Mouse (Mus musculus) spleen, adult 2 months (tissue): Measurements from ENCODE around the gene Tubb4b. TPM values are rescaled to one million over a fixed set of nuclear protein-coding genes. Genes with fewer than 3 reads are reported as not detected.

ENCODE experiments used
- DNase-seq, 2 experiments: peaks; one replicate each; pipeline versions ENCODE4 v3.0.0 to v3.0.0-alpha.2; 2012 to 2021; ENCODE audit warnings: low spot score in 2 of 2, low read depth in 1 of 2
- H3K27ac ChIP-seq: fragments of 200-500 bp; 2 replicates; pipeline ENCODE4 v1.5.1; 2012; ENCODE audit warnings: low read length, inconsistent platforms; ENCODE audit not compliant: insufficient read depth
- H3K27me3 ChIP-seq: fragments of 200-500 bp; 2 replicates; pipeline ENCODE4 v1.6.1; 2012; ENCODE audit warnings: mild to moderate bottlenecking, moderate library complexity, low read length, inconsistent platforms; ENCODE audit not compliant: control insufficient read depth, insufficient read depth
- H3K36me3 ChIP-seq: fragments of 200-500 bp; 2 replicates; pipeline ENCODE4 v1.6.1; 2012; ENCODE audit warnings: mild to moderate bottlenecking, low read length, inconsistent platforms; ENCODE audit not compliant: control insufficient read depth, insufficient read depth
- H3K4me1 ChIP-seq: fragments of 200-500 bp; 2 replicates; pipeline ENCODE4 v1.6.1; 2011; ENCODE audit warnings: inconsistent platforms; ENCODE audit not compliant: control insufficient read depth, insufficient read depth, insufficient read length
- H3K4me3 ChIP-seq: fragments of 200-500 bp; 2 replicates; pipeline ENCODE4 v1.5.1; 2011; ENCODE audit warnings: mild to moderate bottlenecking, inconsistent platforms; ENCODE audit not compliant: insufficient read depth, insufficient read length; ENCODE audit errors: extremely low read depth
- CTCF ChIP-seq: fragments of 200-500 bp; IDR thresholded peaks from 2 replicates; pipeline ENCODE4 v1.5.1; 2011; ENCODE audit warnings: mild to moderate bottlenecking, inconsistent platforms; ENCODE audit not compliant: insufficient read depth, insufficient read length, insufficient replicate concordance; ENCODE audit errors: extremely low read depth
- POLR2A ChIP-seq: fragments of 200-500 bp; IDR thresholded peaks from 2 replicates; pipeline ENCODE4 v1.6.1; 2011; ENCODE audit warnings: low read depth, low read length, inconsistent platforms
- WGBS: fragments of 180-500 bp; shearing (Covaris S2); methylation state at CpG from one replicate; pipeline ENCODE4 v1.1.7; 2018; 5-methylcytosine and 5-hydroxymethylcytosine counted together
- polyA plus RNA-seq: library from polyadenylated mRNA; depleted of rRNA; stranded (reverse); fragments of >200 nt; gene quantifications from 2 replicates; pipeline ENCODE4 v1.2.3, GENCODE M21; 2012

Gene Tubb4b
- polyA plus RNA-seq, 1 experiment, result 222 TPM

- H3K4me3 ChIP-seq, result no peak overlapping the region
- no peaks in the 10 kb centered on the region for H3K36me3 ChIP-seq
- TF ChIP-seq CTCF (no peak), POLR2A (no peak)
- no peak overlapping the region for H3K27ac ChIP-seq
- 10% methylated on average over 4 of the region's 4 CpGs for WGBS
- peaks cover 3% of the 10 kb centered on the region; the same call in 1 of the 2 replicates for H3K4me1 ChIP-seq
- no peak for DNase-seq
- no peaks in the 10 kb centered on the region; the same call in 1 of the 2 replicates for H3K27me3 ChIP-seq
Measured at GRCm38 (mm10) chr2:25233421-25233820, 8.9 kb upstream of the Tubb4b start.

GRCm38 (mm10) chr2:25231038-25231437 lies 6.5 kb upstream of the Tubb4b start:
- TF ChIP-seq CTCF, result no peak
- no peak for TF ChIP-seq POLR2A
- Histone ChIP-seq H3K27me3 (no peaks in the 10 kb centered on the region; the same call in 1 of the 2 replicates), H3K36me3 (no peaks in the 10 kb centered on the region), H3K27ac (no peak overlapping the region), H3K4me3 (no peak overlapping the region), H3K4me1 (peaks cover 3% of the 10 kb centered on the region; the same call in 1 of the 2 replicates)
- 89% methylated on average over 12 of the region's 12 CpGs for WGBS
- no peak for DNase-seq

- Histone ChIP-seq H3K4me1 (peaks cover 3% of the 10 kb centered on the region; the same call in 1 of the 2 replicates), H3K36me3 (no peaks in the 10 kb centered on the region), H3K27me3 (no peaks in the 10 kb centered on the region; the same call in 1 of the 2 replicates), H3K27ac (no peak overlapping the region), H3K4me3 (no peak overlapping the region)
- WGBS, result 89% methylated on average over 7 of the region's 7 CpGs
- no peak for DNase-seq
- no peak for TF ChIP-seq CTCF
- TF ChIP-seq POLR2A, result no peak
Measured at GRCm38 (mm10) chr2:25230581-25230980, 6.1 kb upstream of the Tubb4b start.

GRCm38 (mm10) chr2:25229582-25229981 lies 5.1 kb upstream of the Tubb4b start:
- no peak for TF ChIP-seq POLR2A
- no peak for TF ChIP-seq CTCF
- peaks cover 3% of the 10 kb centered on the region; the same call in 1 of the 2 replicates for H3K4me1 ChIP-seq
- 91% methylated on average over 5 of the region's 5 CpGs for WGBS

GRCm38 (mm10) chr2:25228995-25229530 lies 4.6 kb upstream of the Tubb4b start:
- WGBS, result 79% methylated on average over 6 of the region's 6 CpGs
- H3K4me1 ChIP-seq, result peaks cover 3% of the 10 kb centered on the region; the same call in 1 of the 2 replicates
- no peak overlapping the region for H3K4me3 ChIP-seq
- TF ChIP-seq POLR2A, result no peak
- TF ChIP-seq CTCF, result no peak
- no peak for DNase-seq
- 0 out of 2 replicates have a peak overlapping the region, but pooled peaks have one; percentile 27 for H3K27ac ChIP-seq
- no peaks in the 10 kb centered on the region for H3K36me3 ChIP-seq
- no peaks in the 10 kb centered on the region; the same call in 1 of the 2 replicates for H3K27me3 ChIP-seq

More at GRCm38 (mm10) chr2:25229582-25229981, 5.1 kb upstream of the Tubb4b start:
- Histone ChIP-seq H3K27ac (no peak overlapping the region), H3K4me3 (no peak overlapping the region), H3K27me3 (no peaks in the 10 kb centered on the region; the same call in 1 of the 2 replicates), H3K36me3 (no peaks in the 10 kb centered on the region)
- no peak for DNase-seq

GRCm38 (mm10) chr2:25228431-25228889 lies 4.0 kb upstream of the Tubb4b start:
- DNase-seq, result peak; percentile 84 to 85
- H3K27ac ChIP-seq, result peak overlapping the region; percentile 62
- H3K4me3 ChIP-seq, result peak overlapping the region; percentile 39; the same call in 1 of the 2 replicates
- H3K4me1 ChIP-seq, result peaks cover 7% of the 10 kb centered on the region; the same call in 1 of the 2 replicates
- H3K36me3 ChIP-seq, result no peaks in the 10 kb centered on the region
- TF ChIP-seq POLR2A, result no peak
- peak; percentile 88; the same call in 1 of the 2 replicates for TF ChIP-seq CTCF
- 1% methylated on average over 7 of the region's 7 CpGs for WGBS
- H3K27me3 ChIP-seq, result no peaks in the 10 kb centered on the region

GRCm38 (mm10) chr2:25227406-25227805 lies 2.9 kb upstream of the Tubb4b start:
- WGBS, result 97% methylated on average over 4 of the region's 4 CpGs
- Histone ChIP-seq H3K27me3 (no peaks in the 10 kb centered on the region), H3K36me3 (no peaks in the 10 kb centered on the region), H3K4me3 (no peak overlapping the region), H3K4me1 (peaks cover 8% of the 10 kb centered on the region; the same call in 1 of the 2 replicates), H3K27ac (no peak overlapping the region)
- no peak for DNase-seq
- TF ChIP-seq CTCF, result no peak
- TF ChIP-seq POLR2A, result no peak
